Mouse (Mus musculus) limb, embryonic 13.5 days (tissue): ENCODE results near the gene D7Ertd443e. TPM values are rescaled to one million over a fixed set of nuclear protein-coding genes. Genes with fewer than 3 reads are reported as not detected.

Experiments used
- ATAC-seq: fragments of 200-750 bp; cut with Nextera tagmentation; 2 replicates; pipeline ENCODE4 v1.8.0; 2017; ENCODE audit warnings: low read depth, moderate number of reproducible peaks, moderate TSS enrichment; ENCODE audit not compliant: low FRiP score
- H3K27ac ChIP-seq: fragments of 300-500 bp; sonication (generic); 2 replicates; pipeline ENCODE4 v1.5.1; 2015; ENCODE audit warnings: inconsistent platforms, mild to moderate bottlenecking, moderate library complexity
- H3K27me3 ChIP-seq: fragments of 300-500 bp; sonication (generic); 2 replicates; pipeline ENCODE4 v1.6.1; 2015; ENCODE audit warnings: mild to moderate bottlenecking, inconsistent platforms
- H3K36me3 ChIP-seq: fragments of 300-500 bp; sonication (generic); 2 replicates; pipeline ENCODE4 v1.6.1; 2015; ENCODE audit warnings: inconsistent platforms, mild to moderate bottlenecking, moderate library complexity
- H3K4me1 ChIP-seq: fragments of 300-500 bp; sonication (generic); 2 replicates; pipeline ENCODE4 v1.6.1; 2015; ENCODE audit warnings: inconsistent platforms
- H3K4me2 ChIP-seq: fragments of 300-500 bp; sonication (generic); replicated peaks from 2 replicates; pipeline ENCODE4 v1.6.1; 2015; ENCODE audit warnings: inconsistent platforms, mild to moderate bottlenecking, moderate library complexity
- H3K4me3 ChIP-seq: fragments of 300-500 bp; sonication (generic); 2 replicates; pipeline ENCODE4 v1.5.1; 2015; ENCODE audit warnings: moderate library complexity, mild to moderate bottlenecking, inconsistent platforms
- H3K9ac ChIP-seq: fragments of 300-500 bp; sonication (generic); 2 replicates; pipeline ENCODE4 v1.6.1; 2015; ENCODE audit warnings: mild to moderate bottlenecking, inconsistent platforms
- H3K9me3 ChIP-seq: fragments of 300-500 bp; sonication (generic); 2 replicates; pipeline ENCODE4 v1.6.1; 2016; ENCODE audit warnings: inconsistent platforms
- WGBS: fragments of 180-500 bp; shearing (Covaris S2); methylation state at CpG from one replicate; pipeline ENCODE4 v1.1.7; 2015; 5-methylcytosine and 5-hydroxymethylcytosine counted together
- polyA plus RNA-seq: library from polyadenylated mRNA; unstranded; fragments of >200 nt; fragmentation: Nextera tagmentation; extraction: Ambion mirVana; gene quantifications from 2 replicates; pipeline ENCODE4 v1.2.1, GENCODE M21; 2015

D7Ertd443e gene
- polyA plus RNA-seq, 1 experiment from 2014 or later, result 0.42 TPM

GRCm38 (mm10) chr7:134237356-134237755, 148.1 kb downstream of the D7Ertd443e start:
- no peak overlapping the region for H3K9ac ChIP-seq
- H3K9me3 ChIP-seq, result no peaks in the 10 kb centered on the region
- H3K27me3 ChIP-seq, result peaks cover 64% of the 10 kb centered on the region
- H3K36me3 ChIP-seq, result no peaks in the 10 kb centered on the region
- peaks cover 4% of the 10 kb centered on the region for H3K4me1 ChIP-seq
- ATAC-seq, result no peak
- WGBS, result 51% methylated on average over 2 of the region's 2 CpGs
- no peak overlapping the region for H3K4me2 ChIP-seq
- H3K27ac ChIP-seq, result no peak overlapping the region
- no peak overlapping the region for H3K4me3 ChIP-seq

DNA sequence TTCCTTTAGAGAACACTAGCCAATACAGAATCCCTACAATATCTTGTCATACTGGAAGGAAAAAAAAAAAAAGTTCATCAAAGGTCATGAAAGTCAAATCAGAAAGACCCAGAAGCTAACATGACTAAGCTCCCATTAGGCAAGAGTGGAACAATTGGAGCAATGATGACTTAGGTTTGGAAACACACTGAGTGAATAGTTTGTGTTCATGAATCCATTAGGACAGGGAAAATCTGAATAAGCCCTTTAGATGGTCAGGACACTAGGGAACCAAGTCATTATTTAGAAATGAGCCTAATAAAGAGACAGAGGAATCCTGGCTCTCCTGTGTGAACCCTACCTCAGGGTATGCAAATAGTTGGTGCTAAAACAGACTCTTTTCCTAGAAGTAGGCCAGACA, 148.7 kb downstream of the D7Ertd443e start:
- peaks cover 60% of the 10 kb centered on the region for H3K27me3 ChIP-seq
- no peak overlapping the region for H3K9ac ChIP-seq
- H3K4me3 ChIP-seq, result no peak overlapping the region
- no peaks in the 10 kb centered on the region for H3K36me3 ChIP-seq
- H3K4me1 ChIP-seq, result peaks cover 11% of the 10 kb centered on the region
- H3K27ac ChIP-seq, result no peak overlapping the region
- ATAC-seq, result no peak
- H3K4me2 ChIP-seq, result no peak overlapping the region
- no peaks in the 10 kb centered on the region for H3K9me3 ChIP-seq

- no peak for ATAC-seq
- no peak overlapping the region for H3K9ac ChIP-seq
- 85% methylated on average over 2 of the region's 2 CpGs for WGBS
- H3K27me3 ChIP-seq, result peaks cover 60% of the 10 kb centered on the region
- no peak overlapping the region for H3K4me3 ChIP-seq
- no peaks in the 10 kb centered on the region for H3K9me3 ChIP-seq
- peaks cover 15% of the 10 kb centered on the region for H3K4me1 ChIP-seq
- no peak overlapping the region for H3K27ac ChIP-seq
- no peaks in the 10 kb centered on the region for H3K36me3 ChIP-seq
- no peak overlapping the region for H3K4me2 ChIP-seq
Observed at GRCm38 (mm10) chr7:134235552-134235951, 149.9 kb downstream of the D7Ertd443e start.

DNA sequence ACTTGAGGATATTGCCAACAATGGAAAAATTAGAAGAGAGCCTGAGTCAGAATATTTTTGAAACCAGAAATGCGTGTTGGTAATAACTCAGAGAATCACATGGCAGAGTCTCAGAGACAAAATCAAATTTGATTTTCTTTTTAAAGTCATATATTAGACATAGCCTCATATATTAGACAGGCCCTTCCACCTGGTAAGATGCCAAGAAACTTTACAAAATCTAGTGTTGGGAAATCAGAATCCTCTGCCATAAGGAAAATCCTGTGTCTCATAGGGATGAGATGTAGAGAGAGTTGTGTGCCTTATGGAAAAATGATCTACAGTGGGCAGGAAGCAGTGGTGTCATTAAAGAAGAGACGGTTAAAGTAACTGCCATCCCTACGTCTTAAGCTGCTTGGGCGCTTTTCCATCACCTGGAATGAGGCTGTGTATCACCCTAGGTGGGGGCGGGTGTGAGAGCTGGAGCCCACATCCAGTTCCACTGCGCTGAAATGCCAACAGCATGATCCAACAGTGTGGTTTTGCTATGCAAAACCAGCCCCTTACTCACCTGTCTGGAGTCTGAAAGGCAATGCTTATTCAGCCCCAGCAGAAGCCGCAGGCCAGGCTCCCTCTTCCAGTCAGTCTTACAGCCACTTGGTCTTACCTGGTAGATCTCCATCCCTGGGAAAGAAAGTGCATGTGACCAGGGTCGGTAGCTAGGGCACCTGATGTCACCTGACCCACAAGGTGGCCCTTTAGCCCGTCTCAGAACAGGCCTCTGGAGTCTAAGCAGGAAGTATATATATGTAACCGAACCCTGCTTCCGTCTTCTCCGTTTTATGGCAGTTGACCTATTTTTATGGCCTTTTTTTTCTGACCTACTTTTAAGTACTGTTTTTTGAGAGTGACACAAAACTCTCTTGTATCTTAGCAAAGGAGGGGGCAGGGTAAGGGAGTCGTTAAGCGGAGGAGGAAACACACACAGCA, 153.8 kb downstream of the D7Ertd443e start, which contains the start of gene Adam12:
TSS of gene Adam12 (minus strand) at position 769 of the 969 bp plus-strand sequence.
- Histone ChIP-seq H3K4me2 (no peak within 1 kb of the TSS), H3K4me3 (no peak within 1 kb of the TSS), H3K36me3 (no peaks in the 10 kb centered on the region), H3K9me3 (no peaks in the 10 kb centered on the region), H3K9ac (no peak within 1 kb of the TSS), H3K27me3 (peaks cover 67% of the 10 kb centered on the region), H3K4me1 (peaks cover 26% of the 10 kb centered on the region), H3K27ac (no peak within 1 kb of the TSS; the same call in 1 of the 2 replicates)
- WGBS, result 43% methylated on average over 14 of the region's 14 CpGs
- ATAC-seq, result no peak; the same call in 1 of the 2 replicates

DNA sequence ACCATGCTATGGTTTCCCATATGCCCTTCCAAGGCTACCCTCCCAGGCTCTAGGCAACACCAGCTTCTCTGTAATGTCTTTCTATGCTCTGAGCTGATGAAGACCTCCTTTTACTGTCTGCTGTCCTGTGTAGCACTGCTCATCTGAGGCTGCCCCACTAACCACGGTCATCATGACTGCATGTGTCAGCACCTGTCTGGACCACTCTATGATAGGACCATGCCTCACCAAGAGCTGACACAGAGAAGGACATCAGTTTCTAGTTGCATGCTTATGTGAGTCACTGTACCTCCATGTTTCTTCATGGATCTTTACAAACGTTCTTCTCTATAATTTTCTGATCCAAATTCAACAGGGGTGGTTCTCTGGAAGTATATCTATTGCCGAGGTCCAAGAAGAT, 154.8 kb downstream of the D7Ertd443e start:
- H3K27me3 ChIP-seq, result peaks cover 70% of the 10 kb centered on the region
- H3K4me2 ChIP-seq, result no peak overlapping the region
- H3K27ac ChIP-seq, result no peak overlapping the region
- 85% methylated on average over 3 of the region's 3 CpGs for WGBS
- H3K9ac ChIP-seq, result no peak overlapping the region
- ATAC-seq, result no peak
- H3K4me3 ChIP-seq, result no peak overlapping the region
- H3K36me3 ChIP-seq, result no peaks in the 10 kb centered on the region
- peaks cover 32% of the 10 kb centered on the region for H3K4me1 ChIP-seq
- no peaks in the 10 kb centered on the region for H3K9me3 ChIP-seq

- ATAC-seq, result no peak
- 63% methylated on average over 2 of the region's 2 CpGs for WGBS
- H3K4me3 ChIP-seq, result no peak overlapping the region
- H3K4me1 ChIP-seq, result peaks cover 38% of the 10 kb centered on the region
- H3K27me3 ChIP-seq, result peaks cover 79% of the 10 kb centered on the region
- no peak overlapping the region for H3K27ac ChIP-seq
- no peaks in the 10 kb centered on the region for H3K36me3 ChIP-seq
- H3K9me3 ChIP-seq, result no peaks in the 10 kb centered on the region
- no peak overlapping the region for H3K4me2 ChIP-seq
- H3K9ac ChIP-seq, result no peak overlapping the region
Observed at GRCm38 (mm10) chr7:134229899-134230298, 155.6 kb downstream of the D7Ertd443e start.

DNA sequence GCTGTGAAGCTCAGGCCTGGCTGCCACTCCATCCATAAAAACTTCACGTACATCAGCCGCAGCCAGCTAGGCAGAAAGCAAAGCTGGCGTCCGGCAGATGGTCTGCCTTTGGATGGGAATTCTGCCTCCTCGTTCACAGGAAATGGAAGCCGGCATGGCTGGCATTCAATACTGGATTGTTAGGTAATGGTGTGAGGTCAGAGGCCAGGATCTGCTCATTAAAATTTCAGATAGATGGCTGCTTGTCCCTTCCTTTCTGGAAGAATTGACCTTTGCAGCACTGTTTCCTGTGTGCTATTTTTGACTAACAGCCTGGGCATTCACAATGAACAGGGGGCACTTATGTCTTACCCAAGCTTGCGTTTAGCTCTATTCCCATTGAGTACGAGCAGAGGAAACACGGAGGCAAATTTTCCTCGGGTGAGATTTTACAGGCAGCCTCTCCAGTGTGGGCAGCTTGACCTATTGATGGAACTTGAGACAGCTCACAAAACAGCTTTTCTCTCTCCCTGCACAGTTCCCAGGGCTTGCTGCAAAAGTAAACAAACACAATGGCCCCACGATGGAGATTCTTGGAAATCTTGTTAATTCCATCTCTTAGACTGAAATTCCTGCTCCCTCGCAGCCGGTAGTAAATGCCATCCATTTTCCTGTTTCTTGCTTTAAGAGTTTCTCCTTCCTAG, 157.5 kb downstream of the D7Ertd443e start:
- H3K36me3 ChIP-seq, result no peaks in the 10 kb centered on the region
- peak overlapping the region; percentile 10; the same call in 1 of the 2 replicates for H3K27ac ChIP-seq
- no peak overlapping the region for H3K4me3 ChIP-seq
- H3K9ac ChIP-seq, result no peak overlapping the region
- no peaks in the 10 kb centered on the region for H3K9me3 ChIP-seq
- no peak for ATAC-seq
- WGBS, result 25% methylated on average over 13 of the region's 13 CpGs
- 0 out of 2 replicates have a peak overlapping the region, but pooled peaks have one; percentile 1 for H3K4me2 ChIP-seq
- peaks cover 77% of the 10 kb centered on the region for H3K27me3 ChIP-seq
- peaks cover 45% of the 10 kb centered on the region for H3K4me1 ChIP-seq

DNA sequence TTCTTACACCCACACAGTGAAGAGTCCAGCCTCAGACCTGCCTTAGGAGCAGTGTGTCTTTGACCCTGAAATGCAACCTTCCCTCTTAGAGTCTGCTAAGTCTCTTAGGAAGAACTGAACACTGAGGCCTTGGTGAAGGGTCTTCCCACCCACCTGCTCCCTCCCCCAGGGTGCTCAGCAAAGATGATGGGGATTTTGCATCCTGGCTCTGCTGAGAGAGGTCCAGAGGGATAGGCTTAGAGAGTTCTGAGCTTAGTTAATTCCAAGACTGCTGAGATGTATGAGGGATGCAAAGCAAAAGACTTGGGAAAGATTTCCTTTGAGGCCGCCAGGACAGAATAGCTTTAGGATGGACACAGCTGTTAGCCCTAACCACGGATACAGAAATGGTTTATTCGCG, 158.4 kb downstream of the D7Ertd443e start:
- ATAC-seq, result no peak
- no peak overlapping the region for H3K27ac ChIP-seq
- WGBS, result 72% methylated on average over 4 of the region's 4 CpGs
- no peak overlapping the region for H3K4me2 ChIP-seq
- peaks cover 75% of the 10 kb centered on the region for H3K27me3 ChIP-seq
- peaks cover 38% of the 10 kb centered on the region for H3K4me1 ChIP-seq
- no peaks in the 10 kb centered on the region for H3K9me3 ChIP-seq
- H3K36me3 ChIP-seq, result no peaks in the 10 kb centered on the region
- no peak overlapping the region for H3K9ac ChIP-seq
- no peak overlapping the region for H3K4me3 ChIP-seq

- 80% methylated on average over 3 of the region's 3 CpGs for WGBS
- H3K4me2 ChIP-seq, result no peak overlapping the region
- peaks cover 73% of the 10 kb centered on the region for H3K27me3 ChIP-seq
- no peak for ATAC-seq
- no peaks in the 10 kb centered on the region for H3K9me3 ChIP-seq
- no peaks in the 10 kb centered on the region for H3K36me3 ChIP-seq
- no peak overlapping the region for H3K9ac ChIP-seq
- no peak overlapping the region for H3K4me3 ChIP-seq
- no peak overlapping the region for H3K27ac ChIP-seq
- H3K4me1 ChIP-seq, result peaks cover 30% of the 10 kb centered on the region
Observed at GRCm38 (mm10) chr7:134226231-134226630, 159.2 kb downstream of the D7Ertd443e start.

DNA sequence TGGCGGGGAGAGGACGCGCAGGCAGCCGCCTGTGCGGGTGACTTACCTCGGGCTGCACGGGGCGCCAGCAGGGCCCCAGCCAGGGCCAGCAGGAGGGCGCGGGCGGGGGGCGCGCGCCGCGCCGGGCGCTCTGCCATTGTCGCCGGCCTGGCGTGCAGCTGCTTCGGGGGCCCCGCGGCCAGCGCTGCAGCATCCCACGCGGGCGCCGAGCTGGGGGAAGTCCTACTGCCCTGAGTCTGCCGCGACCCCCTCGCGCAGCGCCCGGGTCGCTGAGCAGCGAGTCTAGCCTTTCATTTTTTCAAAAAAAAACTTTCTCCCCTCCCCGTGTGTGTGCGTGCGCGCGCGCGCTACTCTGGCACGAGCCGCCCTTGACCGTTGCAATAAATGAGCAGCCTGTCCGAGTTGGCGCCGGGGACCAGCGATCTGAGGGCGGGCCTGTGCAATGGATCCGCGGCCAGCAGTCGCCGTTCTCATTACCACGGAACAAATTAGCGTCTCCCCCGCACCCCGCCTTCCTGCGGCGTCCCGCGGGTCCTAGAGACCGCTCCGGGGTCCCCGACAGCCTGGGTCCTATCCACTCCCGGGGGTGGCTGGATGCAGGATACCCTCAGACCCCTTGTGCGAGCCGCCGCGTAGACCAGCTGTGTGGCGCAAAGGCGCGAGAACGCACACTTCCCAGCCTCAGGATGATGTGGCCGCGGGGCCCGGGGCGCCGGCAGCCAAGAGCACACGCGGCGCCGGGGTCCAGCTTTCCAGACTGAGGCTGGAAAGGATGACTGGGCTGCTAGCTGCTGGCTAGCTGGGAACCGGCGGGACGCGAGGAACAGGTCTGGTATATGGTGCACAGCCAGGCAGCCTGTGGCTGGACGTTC, 160.5 kb downstream of the D7Ertd443e start:
- no peaks in the 10 kb centered on the region for H3K36me3 ChIP-seq
- no peaks in the 10 kb centered on the region for H3K9me3 ChIP-seq

DNA sequence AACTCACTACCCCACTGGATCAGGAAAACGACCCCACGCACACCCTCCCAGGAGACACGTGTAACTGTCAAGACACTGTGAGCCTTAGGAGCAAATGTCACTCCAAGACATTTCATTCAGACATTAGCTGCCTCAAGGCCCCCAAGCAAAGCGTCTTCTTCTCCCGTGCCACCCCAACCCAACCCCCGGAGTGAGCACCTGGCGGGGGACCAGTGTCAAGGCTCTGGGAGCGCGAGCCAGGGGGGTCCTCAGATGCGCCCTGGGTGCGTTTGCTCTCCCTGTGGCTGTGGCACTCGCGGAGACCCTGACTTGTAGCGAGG, 161.1 kb downstream of the D7Ertd443e start:
- no peak; the same call in 1 of the 2 replicates for ATAC-seq

More for the DNA sequence above, 160.5 kb downstream of the D7Ertd443e start:
- peak overlapping the region; percentile 56 for H3K27ac ChIP-seq
- peaks cover 61% of the 10 kb centered on the region for H3K27me3 ChIP-seq
- H3K4me1 ChIP-seq, result peaks cover 30% of the 10 kb centered on the region
- peak overlapping the region; percentile 75 for H3K9ac ChIP-seq
- peak overlapping the region; percentile 70 for H3K4me3 ChIP-seq
- WGBS, result under 1% methylated on average over 78 of the region's 90 CpGs
- peak; percentile 63 for ATAC-seq
- peak overlapping the region; percentile 97 for H3K4me2 ChIP-seq

More for the DNA sequence above, 161.1 kb downstream of the D7Ertd443e start:
- Histone ChIP-seq H3K27me3 (peaks cover 57% of the 10 kb centered on the region), H3K27ac (peak overlapping the region; percentile 56), H3K4me2 (peak overlapping the region; percentile 97), H3K4me1 (peaks cover 30% of the 10 kb centered on the region), H3K36me3 (no peaks in the 10 kb centered on the region), H3K9ac (peak overlapping the region; percentile 75), H3K4me3 (peak overlapping the region; percentile 70), H3K9me3 (no peaks in the 10 kb centered on the region)
- WGBS, result 0% methylated on average over 13 of the region's 14 CpGs
